Mouse (Mus musculus): ENCODE data around the gene Lrrc51. TPM values are rescaled to one million over a fixed set of nuclear protein-coding genes. Genes with fewer than 3 reads are reported as not detected.

Gene Lrrc51
- polyA plus RNA-seq, 1 experiment from 2014 or later: 7.0 TPM

GRCm38 (mm10) chr7:101882413-101883154, 51.1 kb downstream of the Lrrc51 start:
- no peak for DNase-seq (ENCODE audit: low spot score)
- 71% methylated on average over 9 of the region's 9 CpGs for WGBS
- no peak for ATAC-seq (ENCODE audit: low FRiP score, low TSS enrichment)

GRCm38 (mm10) chr7:101880855-101881254, 52.8 kb downstream of the Lrrc51 start:
- Histone ChIP-seq H3K9me3 (ENCODE audit: control insufficient read depth, low read length) (no peaks in the 10 kb centered on the region), H3K4me3 (ENCODE audit: low read depth, low read length) (no peak overlapping the region), H3K4me1 (replicated peaks; ENCODE audit: control insufficient read depth, insufficient read depth) (no peaks in the 10 kb centered on the region), H3K36me3 (ENCODE audit: control insufficient read depth, insufficient read depth, low read length) (no peaks in the 10 kb centered on the region), H3K9ac (ENCODE audit: low read length) (no peak overlapping the region), H3K4me2 (replicated peaks; ENCODE audit: low read depth) (no peak overlapping the region), H3K27me3 (ENCODE audit: control insufficient read depth, insufficient read depth, low read length) (no peaks in the 10 kb centered on the region), H3K27ac (replicated peaks) (no peak overlapping the region)
- no peak for ATAC-seq (ENCODE audit: low FRiP score, low TSS enrichment)
- WGBS: 69% methylated on average over 4 of the region's 4 CpGs
- TF ChIP-seq CTCF (IDR thresholded peaks at IDR 0.05; ENCODE audit: low read depth) (no peak), EP300 (optimal IDR thresholded peaks at IDR 0.05) (no peak)
- DNase-seq (ENCODE audit: low spot score): no peak

More at GRCm38 (mm10) chr7:101882413-101883154, 51.1 kb downstream of the Lrrc51 start:
- Histone ChIP-seq H3K36me3 (ENCODE audit: control insufficient read depth, insufficient read depth, low read length) (no peaks in the 10 kb centered on the region), H3K9ac (ENCODE audit: low read length) (no peak overlapping the region), H3K27ac (replicated peaks) (no peak overlapping the region), H3K4me1 (replicated peaks; ENCODE audit: control insufficient read depth, insufficient read depth) (no peaks in the 10 kb centered on the region), H3K27me3 (ENCODE audit: control insufficient read depth, insufficient read depth, low read length) (no peaks in the 10 kb centered on the region), H3K4me3 (ENCODE audit: low read depth, low read length) (no peak overlapping the region), H3K4me2 (replicated peaks; ENCODE audit: low read depth) (no peak overlapping the region), H3K9me3 (ENCODE audit: control insufficient read depth, low read length) (no peaks in the 10 kb centered on the region)
- TF ChIP-seq CTCF (IDR thresholded peaks at IDR 0.05; ENCODE audit: low read depth) (no peak), EP300 (optimal IDR thresholded peaks at IDR 0.05) (no peak)

- Histone ChIP-seq H3K4me3 (ENCODE audit: low read depth, low read length) (no peak overlapping the region), H3K27me3 (ENCODE audit: control insufficient read depth, insufficient read depth, low read length) (no peaks in the 10 kb centered on the region), H3K9me3 (ENCODE audit: control insufficient read depth, low read length) (no peaks in the 10 kb centered on the region), H3K4me1 (replicated peaks; ENCODE audit: control insufficient read depth, insufficient read depth) (no peaks in the 10 kb centered on the region), H3K4me2 (replicated peaks; ENCODE audit: low read depth) (no peak overlapping the region), H3K9ac (ENCODE audit: low read length) (no peak overlapping the region), H3K27ac (replicated peaks) (no peak overlapping the region), H3K36me3 (ENCODE audit: control insufficient read depth, insufficient read depth, low read length) (no peaks in the 10 kb centered on the region)
- no peak for DNase-seq (ENCODE audit: low spot score)
- no peak for ATAC-seq (ENCODE audit: low FRiP score, low TSS enrichment)
- 96% methylated on average over 1 of the region's 1 CpGs for WGBS
- no peak for TF ChIP-seq CTCF (IDR thresholded peaks at IDR 0.05; ENCODE audit: low read depth)
- no peak for TF ChIP-seq EP300 (optimal IDR thresholded peaks at IDR 0.05)
Observed at GRCm38 (mm10) chr7:101875978-101876377, 57.7 kb downstream of the Lrrc51 start.

- Histone ChIP-seq H3K36me3 (ENCODE audit: control insufficient read depth, insufficient read depth, low read length) (no peaks in the 10 kb centered on the region), H3K9ac (ENCODE audit: low read length) (no peak overlapping the region), H3K4me1 (replicated peaks; ENCODE audit: control insufficient read depth, insufficient read depth) (no peaks in the 10 kb centered on the region), H3K27me3 (ENCODE audit: control insufficient read depth, insufficient read depth, low read length) (no peaks in the 10 kb centered on the region), H3K27ac (replicated peaks) (no peak overlapping the region), H3K4me2 (replicated peaks; ENCODE audit: low read depth) (no peak overlapping the region), H3K4me3 (ENCODE audit: low read depth, low read length) (no peak overlapping the region), H3K9me3 (ENCODE audit: control insufficient read depth, low read length) (no peaks in the 10 kb centered on the region)
- TF ChIP-seq CTCF (IDR thresholded peaks at IDR 0.05; ENCODE audit: low read depth) (no peak), EP300 (optimal IDR thresholded peaks at IDR 0.05) (no peak)
- ATAC-seq (ENCODE audit: low FRiP score, low TSS enrichment): no peak
- 81% methylated on average over 3 of the region's 3 CpGs for WGBS
- no peak for DNase-seq (ENCODE audit: low spot score)
Observed at GRCm38 (mm10) chr7:101871296-101871695, 62.4 kb downstream of the Lrrc51 start.

- H3K4me2 ChIP-seq (replicated peaks; ENCODE audit: low read depth): no peak within 1 kb of the TSS
- H3K4me1 ChIP-seq (replicated peaks; ENCODE audit: control insufficient read depth, insufficient read depth): no peaks in the 10 kb centered on the region
- no peak within 1 kb of the TSS for H3K27ac ChIP-seq (replicated peaks)
- DNase-seq (ENCODE audit: low spot score) (no peak), ATAC-seq (ENCODE audit: low FRiP score, low TSS enrichment) (no peak)
- TF ChIP-seq CTCF (IDR thresholded peaks at IDR 0.05; ENCODE audit: low read depth) (no peak), EP300 (optimal IDR thresholded peaks at IDR 0.05) (no peak)
- no peaks in the 10 kb centered on the region for H3K36me3 ChIP-seq (ENCODE audit: control insufficient read depth, insufficient read depth, low read length)
- H3K9ac ChIP-seq (ENCODE audit: low read length): no peak within 1 kb of the TSS
- 54% methylated on average over 2 of the region's 2 CpGs for WGBS
- no peaks in the 10 kb centered on the region for H3K9me3 ChIP-seq (ENCODE audit: control insufficient read depth, low read length)
- no peaks in the 10 kb centered on the region for H3K27me3 ChIP-seq (ENCODE audit: control insufficient read depth, insufficient read depth, low read length)
- no peak within 1 kb of the TSS for H3K4me3 ChIP-seq (ENCODE audit: low read depth, low read length)
Observed at GRCm38 (mm10) chr7:101870629-101871028, 63.1 kb downstream of the Lrrc51 start, which contains the start of gene Folr1. Folr1 (minus strand) TSS chr7:101870788.

GRCm38 (mm10) chr7:101869163-101869500, 64.6 kb downstream of the Lrrc51 start:
- Histone ChIP-seq H3K9ac (ENCODE audit: low read length) (no peak overlapping the region), H3K4me1 (replicated peaks; ENCODE audit: control insufficient read depth, insufficient read depth) (no peaks in the 10 kb centered on the region), H3K9me3 (ENCODE audit: control insufficient read depth, low read length) (no peaks in the 10 kb centered on the region), H3K27me3 (ENCODE audit: control insufficient read depth, insufficient read depth, low read length) (no peaks in the 10 kb centered on the region), H3K36me3 (ENCODE audit: control insufficient read depth, insufficient read depth, low read length) (no peaks in the 10 kb centered on the region), H3K27ac (replicated peaks) (no peak overlapping the region), H3K4me2 (replicated peaks; ENCODE audit: low read depth) (no peak overlapping the region), H3K4me3 (ENCODE audit: low read depth, low read length) (no peak overlapping the region)
- DNase-seq (ENCODE audit: low spot score) (no peak), ATAC-seq (ENCODE audit: low FRiP score, low TSS enrichment) (no peak)
- TF ChIP-seq EP300 (optimal IDR thresholded peaks at IDR 0.05): no peak
- TF ChIP-seq CTCF (IDR thresholded peaks at IDR 0.05; ENCODE audit: low read depth): no peak
- WGBS: 74% methylated on average over 7 of the region's 7 CpGs
